Mouse (Mus musculus) liver, embryonic 14 days (tissue): ENCODE results near the gene Olfr357. TPM values are rescaled to one million over a fixed set of nuclear protein-coding genes. Genes with fewer than 3 reads are reported as not detected.

Experiments
- polyA plus RNA-seq: library from polyadenylated mRNA; depleted of rRNA; stranded (reverse); fragments of >200 nt; gene quantifications from 2 replicates; pipeline ENCODE4 v1.2.3, GENCODE M21; 2012; rRNA removed

The Olfr357 gene
- not detected in 2 replicates for polyA plus RNA-seq

DNA sequence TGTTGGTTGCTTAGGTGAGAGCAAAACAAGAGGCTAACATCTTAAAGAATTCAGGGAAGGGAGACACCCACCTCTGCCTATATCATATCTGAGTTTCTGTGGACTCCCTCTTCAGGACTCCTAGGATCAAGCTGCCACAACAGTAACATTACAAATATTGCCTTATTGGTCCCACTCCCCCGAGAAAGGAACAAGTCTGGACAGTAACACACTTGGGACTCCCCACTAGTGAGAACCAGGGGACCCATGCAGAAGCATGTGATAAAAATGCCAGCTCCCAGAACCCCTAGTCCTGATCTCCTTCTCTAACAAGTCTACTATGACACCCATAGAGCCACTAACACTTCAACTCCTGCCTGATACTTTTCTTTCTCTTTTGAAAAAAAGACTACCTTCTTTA is at the start of gene Olfr357:
Olfr357 (plus strand) TSS at position 301 of the 400 bp plus-strand sequence.

DNA sequence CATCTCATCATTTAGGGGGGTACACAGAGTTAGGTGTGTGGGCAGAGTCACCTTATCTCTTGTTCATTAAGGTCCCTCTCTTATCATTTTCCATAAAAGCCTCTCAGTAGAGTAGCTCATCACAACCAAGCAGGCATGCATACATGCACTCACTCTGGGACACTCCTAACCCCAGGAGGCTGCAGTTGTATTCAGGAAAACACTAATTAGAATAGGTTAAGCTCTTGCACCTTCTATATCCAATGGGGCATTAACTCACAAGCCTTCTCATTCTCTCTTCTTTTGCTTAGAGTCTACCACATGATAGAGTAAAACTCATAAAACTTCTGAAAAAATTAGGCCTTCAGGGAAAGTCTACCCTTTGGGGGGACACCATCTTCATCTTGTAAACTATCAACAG is 15.6 kb downstream of the Olfr357 start, which contains the start of gene Olfr358:
Olfr358 (minus strand) TSS at position 101 of the 400 bp plus-strand sequence.

Other genes with a start within 250 kb of the Olfr357 start
- gene Olfr348, start 209.6 kb upstream of the Olfr357 start, polyA plus RNA-seq = not detected in 2 replicates
- gene Olfr50, start 203.3 kb upstream of the Olfr357 start, polyA plus RNA-seq = not detected in 2 replicates
- gene Olfr3, start 176.8 kb upstream of the Olfr357 start, polyA plus RNA-seq = not detected in 2 replicates
- not detected in 2 replicates for gene Olfr350, start 147.5 kb upstream of the Olfr357 start, polyA plus RNA-seq
- not detected in 2 replicates for gene Olfr351, start 131.2 kb upstream of the Olfr357 start, polyA plus RNA-seq
- gene Olfr352, start 125.4 kb upstream of the Olfr357 start, polyA plus RNA-seq = not detected in 2 replicates
- not detected in 2 replicates for gene Olfr353, start 100.9 kb upstream of the Olfr357 start, polyA plus RNA-seq
- gene Olfr354, start 88.1 kb upstream of the Olfr357 start, polyA plus RNA-seq = not detected in 2 replicates
- gene Olfr355, start 64.9 kb upstream of the Olfr357 start, polyA plus RNA-seq = not detected in 2 replicates
- gene Olfr356, start 56.7 kb upstream of the Olfr357 start, polyA plus RNA-seq = not detected in 2 replicates
- gene Olfr358, start 15.5 kb downstream of the Olfr357 start, polyA plus RNA-seq = not detected in 2 replicates
- not detected in 2 replicates for gene Olfr360, start 71.9 kb downstream of the Olfr357 start, polyA plus RNA-seq
- not detected in 2 replicates for gene Olfr361, start 95.5 kb downstream of the Olfr357 start, polyA plus RNA-seq
- gene Olfr362, start 124.1 kb downstream of the Olfr357 start, polyA plus RNA-seq = not detected in 2 replicates
- gene Olfr364-ps1, start 145.5 kb downstream of the Olfr357 start, polyA plus RNA-seq = not detected in 2 replicates
- not detected in 2 replicates for gene Olfr365, start 194.4 kb downstream of the Olfr357 start, polyA plus RNA-seq
- gene Olfr366, start 217.7 kb downstream of the Olfr357 start, polyA plus RNA-seq = not detected in 2 replicates